Mouse (Mus musculus) hindbrain, embryonic 15.5 days (tissue): ENCODE measurements around the gene Rif1. TPM values are rescaled to one million over a fixed set of nuclear protein-coding genes. Genes with fewer than 3 reads are reported as not detected.
"Not testable (repeated sequence)": the region's sequence is repeated elsewhere in the genome, so short reads cannot be mapped to it uniquely, and the experiment has no call there.

Source experiments
- ATAC-seq: fragments of 200-750 bp; cut with Nextera tagmentation; 2 replicates; pipeline ENCODE4 v1.8.0; 2017; ENCODE audit warnings: low read depth, moderate number of reproducible peaks, moderate TSS enrichment; ENCODE audit not compliant: low FRiP score
- H3K27ac ChIP-seq: fragments of 300-500 bp; sonication (generic); replicated peaks from 2 replicates; pipeline ENCODE4 v1.5.1; 2015; ENCODE audit warnings: mild to moderate bottlenecking, inconsistent platforms
- H3K27me3 ChIP-seq: fragments of 300-500 bp; sonication (generic); 2 replicates; pipeline ENCODE4 v1.6.1; 2015; ENCODE audit warnings: control low read depth, inconsistent platforms
- H3K36me3 ChIP-seq: fragments of 300-500 bp; sonication (generic); 2 replicates; pipeline ENCODE4 v1.6.1; 2015; ENCODE audit warnings: control low read depth, inconsistent platforms
- H3K4me1 ChIP-seq: fragments of 300-500 bp; sonication (generic); replicated peaks from 2 replicates; pipeline ENCODE4 v1.6.1; 2015; ENCODE audit warnings: control low read depth, inconsistent platforms
- H3K4me2 ChIP-seq: fragments of 300-500 bp; sonication (generic); 2 replicates; pipeline ENCODE4 v1.6.1; 2015; ENCODE audit warnings: moderate library complexity, mild to moderate bottlenecking, inconsistent platforms
- H3K4me3 ChIP-seq: fragments of 300-500 bp; sonication (generic); 2 replicates; pipeline ENCODE4 v1.5.1; 2015; ENCODE audit warnings: mild to moderate bottlenecking, inconsistent platforms
- H3K9ac ChIP-seq: fragments of 300-500 bp; sonication (generic); 2 replicates; pipeline ENCODE4 v1.6.1; 2015; ENCODE audit warnings: inconsistent platforms
- H3K9me3 ChIP-seq: fragments of 300-500 bp; sonication (generic); 2 replicates; pipeline ENCODE4 v1.6.1; 2016; ENCODE audit warnings: control low read depth, inconsistent platforms
- WGBS: fragments of 180-500 bp; shearing (Covaris S2); methylation state at CpG from one replicate; pipeline ENCODE4 v1.1.7; 2015; 5-methylcytosine and 5-hydroxymethylcytosine counted together
- polyA plus RNA-seq: library from polyadenylated mRNA; unstranded; fragments of >200 nt; fragmentation: Nextera tagmentation; extraction: Ambion mirVana; gene quantifications from 2 replicates; pipeline ENCODE4 v1.2.1, GENCODE M21; 2015

The Rif1 gene
- polyA plus RNA-seq, 1 experiment from 2014 or later = 18.7 TPM

DNA sequence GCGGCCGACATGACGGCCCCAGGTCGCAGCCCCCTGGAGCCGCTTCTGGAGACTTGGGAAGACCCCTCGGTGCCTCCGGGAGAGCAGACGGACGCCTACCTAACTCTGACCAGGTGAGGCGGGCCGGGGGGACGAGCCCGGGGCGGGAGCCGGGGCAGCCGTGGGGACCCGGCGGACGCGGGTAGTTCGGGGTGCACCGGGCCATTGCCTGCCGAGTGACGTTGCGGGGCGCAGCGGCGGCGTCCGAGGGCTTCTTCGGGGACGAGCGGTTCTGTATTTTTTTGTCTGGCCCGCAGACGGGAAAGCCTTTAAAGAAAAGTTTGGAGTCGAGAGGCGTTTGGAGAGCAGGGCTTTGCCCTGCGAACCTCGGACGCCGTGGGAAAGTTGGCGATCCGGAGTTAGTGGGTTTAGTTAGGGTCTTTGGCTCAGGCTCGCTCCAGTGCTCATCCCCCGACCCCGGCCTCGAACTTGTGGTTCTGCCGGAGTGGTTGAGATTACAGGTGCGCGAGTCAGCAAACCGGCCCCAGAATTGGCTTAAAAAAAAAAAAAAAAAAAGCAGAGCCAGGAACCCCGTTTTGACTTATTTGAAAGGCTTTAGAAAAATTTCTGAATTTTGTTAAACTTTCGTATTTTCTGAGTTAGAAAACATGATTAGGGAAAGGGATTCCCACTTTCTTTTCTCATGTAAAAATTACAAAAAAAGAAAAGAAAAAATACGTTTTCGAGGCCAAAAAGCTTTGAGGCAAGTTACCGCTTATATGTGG, 691 bp downstream of the Rif1 start:
- WGBS = 1% methylated on average over 55 of the region's 56 CpGs
- peak overlapping the region; percentile 81 for H3K27ac ChIP-seq
- no peaks in the 10 kb centered on the region for H3K9me3 ChIP-seq
- peaks cover 23% of the 10 kb centered on the region for H3K4me1 ChIP-seq
- H3K27me3 ChIP-seq = no peaks in the 10 kb centered on the region
- peak; percentile 73; the same call in 1 of the 2 replicates for ATAC-seq
- peak overlapping the region; percentile 100 for H3K4me3 ChIP-seq
- H3K9ac ChIP-seq = peak overlapping the region; percentile 88
- H3K4me2 ChIP-seq = peak overlapping the region; percentile 78
- H3K36me3 ChIP-seq = peaks cover 11% of the 10 kb centered on the region; the same call in 1 of the 2 replicates

- H3K27ac ChIP-seq = no peak overlapping the region
- H3K4me1 ChIP-seq = peaks cover 15% of the 10 kb centered on the region
- H3K4me2 ChIP-seq = no peak overlapping the region
- no peaks in the 10 kb centered on the region for H3K27me3 ChIP-seq
- no peak overlapping the region for H3K4me3 ChIP-seq
- 95% methylated on average over 2 of the region's 2 CpGs for WGBS
- no peaks in the 10 kb centered on the region for H3K9me3 ChIP-seq
- no peak overlapping the region for H3K9ac ChIP-seq
- peaks cover 27% of the 10 kb centered on the region for H3K36me3 ChIP-seq
- ATAC-seq = no peak
Measured at GRCm38 (mm10) chr2:52078666-52079065, 6.0 kb downstream of the Rif1 start.

DNA sequence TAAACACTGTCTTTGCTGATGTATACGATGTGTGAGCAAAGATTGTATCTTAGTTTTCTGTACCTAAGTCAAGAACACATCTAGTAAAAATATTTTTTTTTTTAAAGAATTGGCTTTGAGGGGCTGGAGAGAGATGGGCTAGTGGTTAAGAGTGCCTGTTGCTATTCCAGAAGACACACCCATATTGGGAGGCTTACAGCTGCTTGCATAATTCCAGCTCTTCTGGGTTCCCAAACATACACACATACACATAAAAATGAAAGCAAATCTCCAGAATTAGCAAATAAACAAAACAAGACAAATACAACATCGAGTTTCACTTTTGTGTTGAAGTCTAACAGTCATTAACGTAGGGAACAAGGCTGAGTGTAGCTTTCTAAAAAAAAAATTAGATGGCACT, 11.4 kb downstream of the Rif1 start:
- ATAC-seq = no peak
- no peaks in the 10 kb centered on the region for H3K27me3 ChIP-seq
- no peaks in the 10 kb centered on the region for H3K4me1 ChIP-seq
- H3K27ac ChIP-seq = no peak overlapping the region
- WGBS = 94% methylated on average over 3 of the region's 3 CpGs
- no peak overlapping the region for H3K9ac ChIP-seq
- H3K36me3 ChIP-seq = peaks cover 47% of the 10 kb centered on the region
- H3K4me2 ChIP-seq = no peak overlapping the region
- no peak overlapping the region for H3K4me3 ChIP-seq
- H3K9me3 ChIP-seq = no peaks in the 10 kb centered on the region

GRCm38 (mm10) chr2:52084571-52084970, 11.9 kb downstream of the Rif1 start:
- H3K4me2 ChIP-seq = no peak overlapping the region
- H3K4me1 ChIP-seq = no peaks in the 10 kb centered on the region
- 89% methylated on average over 2 of the region's 2 CpGs for WGBS
- H3K9me3 ChIP-seq = no peaks in the 10 kb centered on the region
- no peak overlapping the region for H3K4me3 ChIP-seq
- ATAC-seq = no peak
- peaks cover 51% of the 10 kb centered on the region for H3K36me3 ChIP-seq
- no peak overlapping the region for H3K27ac ChIP-seq
- no peak overlapping the region for H3K9ac ChIP-seq
- no peaks in the 10 kb centered on the region for H3K27me3 ChIP-seq

GRCm38 (mm10) chr2:52114086-52114485, 41.5 kb downstream of the Rif1 start:
- no peak for ATAC-seq
- H3K36me3 ChIP-seq = peaks cover 53% of the 10 kb centered on the region

GRCm38 (mm10) chr2:52131370-52131769, 58.7 kb downstream of the Rif1 start:
- H3K27me3 ChIP-seq, H3K4me1 ChIP-seq: not testable (repeated sequence)
- 98% methylated on average over 20 of the region's 20 CpGs for WGBS

More at GRCm38 (mm10) chr2:52114086-52114485, 41.5 kb downstream of the Rif1 start:
- Histone ChIP-seq H3K4me2 (no peak overlapping the region), H3K9ac (no peak overlapping the region), H3K9me3 (no peaks in the 10 kb centered on the region), H3K27ac (no peak overlapping the region), H3K27me3 (no peaks in the 10 kb centered on the region), H3K4me3 (no peak overlapping the region), H3K4me1 (no peaks in the 10 kb centered on the region)
- 91% methylated on average over 1 of the region's 1 CpGs for WGBS

GRCm38 (mm10) chr2:52133351-52133750, 60.7 kb downstream of the Rif1 start:
- Histone ChIP-seq H3K27me3 (no peaks in the 10 kb centered on the region), H3K9ac (no peak overlapping the region), H3K4me3 (no peak overlapping the region), H3K27ac (no peak overlapping the region), H3K9me3 (no peaks in the 10 kb centered on the region), H3K4me1 (no peaks in the 10 kb centered on the region), H3K36me3 (peaks cover 10% of the 10 kb centered on the region), H3K4me2 (no peak overlapping the region)
- ATAC-seq = no peak
- WGBS = 96% methylated on average over 2 of the region's 2 CpGs

More at GRCm38 (mm10) chr2:52131370-52131769, 58.7 kb downstream of the Rif1 start:
- H3K27ac ChIP-seq, H3K4me2 ChIP-seq, H3K9me3 ChIP-seq, ATAC-seq, H3K9ac ChIP-seq, H3K4me3 ChIP-seq: not testable (repeated sequence)
- H3K36me3 ChIP-seq = peaks cover 19% of the 10 kb centered on the region

GRCm38 (mm10) chr2:52153064-52153463, 80.4 kb downstream of the Rif1 start:
- WGBS = 88% methylated on average over 3 of the region's 3 CpGs
- H3K27me3 ChIP-seq = no peaks in the 10 kb centered on the region
- no peak overlapping the region for H3K4me3 ChIP-seq
- no peak for ATAC-seq
- no peaks in the 10 kb centered on the region for H3K9me3 ChIP-seq
- no peaks in the 10 kb centered on the region for H3K36me3 ChIP-seq
- H3K27ac ChIP-seq = no peak overlapping the region
- H3K4me1 ChIP-seq = no peaks in the 10 kb centered on the region
- no peak overlapping the region for H3K4me2 ChIP-seq
- no peak overlapping the region for H3K9ac ChIP-seq

DNA sequence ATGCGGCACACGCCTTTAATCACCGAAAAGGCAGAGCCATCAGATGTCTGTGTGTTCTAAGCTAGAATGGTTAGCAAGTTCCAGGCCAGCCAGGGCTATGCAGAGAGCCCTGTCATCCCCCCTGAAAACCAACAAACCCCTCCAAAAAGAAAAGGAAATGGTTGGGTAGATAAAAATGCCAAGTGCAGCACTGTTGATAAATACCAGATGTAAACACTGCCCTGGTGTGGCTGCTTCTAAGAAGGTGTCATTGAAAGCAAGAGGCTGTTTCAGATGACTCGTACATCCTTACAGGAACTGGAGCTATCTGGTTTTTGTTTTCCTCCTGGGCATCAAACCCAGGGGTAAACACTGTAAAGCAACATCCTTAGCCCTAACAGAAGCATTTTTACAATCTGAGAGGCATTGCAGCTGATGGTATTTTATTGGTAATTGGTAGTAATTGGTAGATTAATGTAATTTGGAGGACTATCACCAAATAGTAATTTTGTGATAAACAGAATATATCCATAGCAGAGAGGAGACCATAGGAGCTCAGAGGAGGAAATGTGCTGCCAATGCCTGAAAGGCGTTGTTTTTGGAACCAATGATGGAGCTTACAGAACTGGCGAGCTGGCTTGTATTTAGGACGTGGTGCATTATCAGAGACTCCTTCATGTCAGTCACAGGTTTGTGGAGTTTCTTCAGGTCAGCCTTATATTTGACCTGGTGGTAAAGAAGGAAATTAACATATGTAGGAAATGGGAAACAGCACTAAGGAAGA, 96.8 kb downstream of the Rif1 start:
- Histone ChIP-seq H3K4me2 (no peak overlapping the region), H3K27ac (no peak overlapping the region), H3K36me3 (no peaks in the 10 kb centered on the region), H3K27me3 (no peaks in the 10 kb centered on the region), H3K4me1 (no peaks in the 10 kb centered on the region), H3K9me3 (no peaks in the 10 kb centered on the region), H3K4me3 (no peak overlapping the region), H3K9ac (no peak overlapping the region)
- ATAC-seq = no peak
- WGBS = 91% methylated on average over 7 of the region's 7 CpGs

Other genes starting within 250 kb of the Rif1 start
- gene Rbm43, start 137.7 kb upstream of the Rif1 start, polyA plus RNA-seq = 7.1 and 7.8 TPM in 2 replicates
- 4.4 and 5.0 TPM in 2 replicates for gene Nmi, start 99.3 kb upstream of the Rif1 start, polyA plus RNA-seq
- gene Tnfaip6, start 34.8 kb upstream of the Rif1 start, polyA plus RNA-seq = 3.2 and 3.8 TPM in 2 replicates